Mouse (Mus musculus): Measurements from ENCODE around the gene Flvcr1.
"Not testable (repeated sequence)": the region's sequence is repeated elsewhere in the genome, so short reads cannot be mapped to it uniquely, and the experiment has no call there.

Gene Flvcr1

GRCm38 (mm10) chr1:191041352-191041751 lies 15.4 kb upstream of the Flvcr1 start:
- no peak for DNase-seq (ENCODE audit: low read depth in 2 of 2, low spot score in 2 of 2)

- DNase-seq (ENCODE audit: low read depth in 2 of 2, low spot score in 2 of 2), result no peak
These were observed 12.0 kb upstream of the Flvcr1 start for GRCm38 (mm10) chr1:191037999-191038398.

- DNase-seq (ENCODE audit: low read depth in 2 of 2, low spot score in 2 of 2), result no peak
These were observed 10.8 kb upstream of the Flvcr1 start, which contains the start of gene Spata45 for GRCm38 (mm10) chr1:191036554-191037334. Gene Spata45, plus strand, starts transcription at chr1:191036639.

GRCm38 (mm10) chr1:191035649-191036048 lies 9.7 kb upstream of the Flvcr1 start:
- DNase-seq (ENCODE audit: low read depth in 2 of 2, low spot score in 2 of 2), result no peak

- not testable (repeated sequence) for DNase-seq (ENCODE audit: low read depth in 2 of 2, low spot score in 2 of 2)
These were observed 5.0 kb upstream of the Flvcr1 start for GRCm38 (mm10) chr1:191030922-191031425.

- DNase-seq (ENCODE audit: low read depth in 2 of 2, low spot score in 2 of 2), result no peak
These were observed 4.2 kb upstream of the Flvcr1 start for GRCm38 (mm10) chr1:191030182-191030581.

GRCm38 (mm10) chr1:191025016-191026012 lies 644 bp downstream of the Flvcr1 start:
- DNase-seq (ENCODE audit: low read depth in 2 of 2, low spot score in 2 of 2), result no peak

GRCm38 (mm10) chr1:191023806-191024205 lies 2.2 kb downstream of the Flvcr1 start:
- not testable (repeated sequence) for DNase-seq (ENCODE audit: low read depth in 2 of 2, low spot score in 2 of 2)

- no peak for DNase-seq (ENCODE audit: low read depth in 2 of 2, low spot score in 2 of 2)
These were observed 2.8 kb downstream of the Flvcr1 start for GRCm38 (mm10) chr1:191023140-191023539.

- DNase-seq (ENCODE audit: low read depth in 2 of 2, low spot score in 2 of 2), result no peak
These were observed 4.9 kb downstream of the Flvcr1 start for GRCm38 (mm10) chr1:191021016-191021415.

GRCm38 (mm10) chr1:191020217-191020924 lies 5.6 kb downstream of the Flvcr1 start:
- no peak for DNase-seq (ENCODE audit: low read depth in 2 of 2, low spot score in 2 of 2)

GRCm38 (mm10) chr1:191019803-191020202 lies 6.2 kb downstream of the Flvcr1 start:
- DNase-seq (ENCODE audit: low read depth in 2 of 2, low spot score in 2 of 2), result no peak

- DNase-seq (ENCODE audit: low read depth in 2 of 2, low spot score in 2 of 2), result no peak
These were observed 11.7 kb downstream of the Flvcr1 start for GRCm38 (mm10) chr1:191014271-191014670.

GRCm38 (mm10) chr1:191008707-191009106 lies 17.3 kb downstream of the Flvcr1 start:
- no peak for DNase-seq (ENCODE audit: low read depth in 2 of 2, low spot score in 2 of 2)

- DNase-seq (ENCODE audit: low read depth in 2 of 2, low spot score in 2 of 2), result no peak
These were observed 23.8 kb downstream of the Flvcr1 start for GRCm38 (mm10) chr1:191002201-191002600.

GRCm38 (mm10) chr1:191000686-191001085 lies 25.3 kb downstream of the Flvcr1 start:
- DNase-seq (ENCODE audit: low read depth in 2 of 2, low spot score in 2 of 2), result no peak

GRCm38 (mm10) chr1:190998027-190998426 lies 27.9 kb downstream of the Flvcr1 start:
- no peak for DNase-seq (ENCODE audit: low read depth in 2 of 2, low spot score in 2 of 2)

- DNase-seq (ENCODE audit: low read depth in 2 of 2, low spot score in 2 of 2), result no peak
These were observed 29.5 kb downstream of the Flvcr1 start for GRCm38 (mm10) chr1:190996346-190996877.

GRCm38 (mm10) chr1:190995548-190995947 lies 30.4 kb downstream of the Flvcr1 start:
- DNase-seq (ENCODE audit: low read depth in 2 of 2, low spot score in 2 of 2), result no peak

GRCm38 (mm10) chr1:190989437-190990082 lies 36.4 kb downstream of the Flvcr1 start:
- no peak for DNase-seq (ENCODE audit: low read depth in 2 of 2, low spot score in 2 of 2)

All from CD8-positive naive resting alpha-beta T cell, adult 2 months (primary cell).